Mouse (Mus musculus): Measurements from ENCODE around the gene Sema3b.

Gene Sema3b

GRCm38 (mm10) chr9:107612945-107613569, 4.0 kb upstream of the Sema3b start:
- no peak for DNase-seq (ENCODE audit: low read depth, low spot score)

GRCm38 (mm10) chr9:107612191-107612944, 3.3 kb upstream of the Sema3b start:
- DNase-seq (ENCODE audit: low read depth, low spot score), result peak; percentile 95

- DNase-seq (ENCODE audit: low read depth, low spot score), result no peak
Measured at GRCm38 (mm10) chr9:107611456-107612190, 2.6 kb upstream of the Sema3b start.

GRCm38 (mm10) chr9:107609433-107609830, 403 bp upstream of the Sema3b start:
- no peak for DNase-seq (ENCODE audit: low read depth, low spot score)

- no peak for DNase-seq (ENCODE audit: low read depth, low spot score)
Measured at GRCm38 (mm10) chr9:107607653-107608245, 1.3 kb downstream of the Sema3b start.

- no peak for DNase-seq (ENCODE audit: low read depth, low spot score)
Measured at GRCm38 (mm10) chr9:107607036-107607435, 2.0 kb downstream of the Sema3b start.

GRCm38 (mm10) chr9:107606591-107606990, 2.4 kb downstream of the Sema3b start:
- no peak for DNase-seq (ENCODE audit: low read depth, low spot score)

GRCm38 (mm10) chr9:107605041-107605661, 3.9 kb downstream of the Sema3b start:
- no peak for DNase-seq (ENCODE audit: low read depth, low spot score)

GRCm38 (mm10) chr9:107603251-107603650, 5.8 kb downstream of the Sema3b start:
- DNase-seq (ENCODE audit: low read depth, low spot score), result no peak

GRCm38 (mm10) chr9:107602068-107602648, 6.9 kb downstream of the Sema3b start:
- DNase-seq (ENCODE audit: low read depth, low spot score), result peak; percentile 71

- no peak for DNase-seq (ENCODE audit: low read depth, low spot score)
Measured at GRCm38 (mm10) chr9:107601275-107601674, 7.8 kb downstream of the Sema3b start.

GRCm38 (mm10) chr9:107600745-107601144, 8.3 kb downstream of the Sema3b start:
- DNase-seq (ENCODE audit: low read depth, low spot score), result no peak

GRCm38 (mm10) chr9:107599842-107600241, 9.2 kb downstream of the Sema3b start:
- DNase-seq (ENCODE audit: low read depth, low spot score), result no peak

GRCm38 (mm10) chr9:107599433-107599832, 9.6 kb downstream of the Sema3b start:
- no peak for DNase-seq (ENCODE audit: low read depth, low spot score)

- DNase-seq (ENCODE audit: low read depth, low spot score), result no peak
Measured at GRCm38 (mm10) chr9:107598385-107598784, 10.6 kb downstream of the Sema3b start.

GRCm38 (mm10) chr9:107596619-107597569, 12.1 kb downstream of the Sema3b start:
- DNase-seq (ENCODE audit: low read depth, low spot score), result no peak

GRCm38 (mm10) chr9:107594281-107595062, 14.6 kb downstream of the Sema3b start:
- DNase-seq (ENCODE audit: low read depth, low spot score), result no peak

- no peak for DNase-seq (ENCODE audit: low read depth, low spot score)
Measured at GRCm38 (mm10) chr9:107593101-107593976, 15.7 kb downstream of the Sema3b start.

GRCm38 (mm10) chr9:107590773-107591060, 18.3 kb downstream of the Sema3b start:
- no peak for DNase-seq (ENCODE audit: low read depth, low spot score)
